Mouse (Mus musculus): ENCODE results near the gene Hs1bp3. TPM values are rescaled to one million over a fixed set of nuclear protein-coding genes. Genes with fewer than 3 reads are reported as not detected.

Gene Hs1bp3
- total RNA-seq, 2 experiments from 2014 or later: 11.0 to 16.9 TPM

DNA sequence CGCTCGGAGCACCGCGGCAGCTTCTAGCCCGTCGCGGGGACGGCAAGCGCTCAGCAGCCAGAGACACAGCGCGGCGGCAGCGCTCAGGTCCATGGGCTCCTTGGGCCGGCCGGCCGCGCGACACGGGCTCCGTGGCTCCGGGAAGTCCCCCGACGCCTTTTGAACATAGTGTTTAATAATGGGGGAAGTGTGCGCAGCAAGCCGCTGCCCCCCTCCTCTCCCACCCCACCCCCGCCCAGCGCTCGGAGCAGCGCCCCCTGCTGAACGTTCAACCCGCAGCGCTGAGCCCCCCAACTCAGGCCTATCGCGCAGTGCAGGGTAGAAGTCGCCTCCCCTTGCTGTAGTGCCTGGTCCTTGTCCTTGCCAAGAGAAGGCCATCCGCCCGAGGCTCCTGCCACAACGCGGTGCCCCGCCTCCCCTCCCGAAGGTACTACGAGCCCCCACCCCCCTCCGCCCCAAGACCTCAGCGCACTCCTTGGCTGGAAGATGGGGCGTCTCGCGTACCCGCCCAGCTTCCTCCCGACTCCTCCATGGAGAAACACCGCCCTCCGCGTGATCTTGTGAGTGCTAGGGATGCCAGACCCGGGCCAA is 11.3 kb upstream of the Hs1bp3 start, which contains the start of gene Gdf7:
Gdf7 (minus strand) TSS at position 114 of the 591 bp plus-strand sequence.
- no peak for DNase-seq

GRCm38 (mm10) chr12:8305258-8305657 is 8.0 kb upstream of the Hs1bp3 start:
- DNase-seq: no peak

DNA sequence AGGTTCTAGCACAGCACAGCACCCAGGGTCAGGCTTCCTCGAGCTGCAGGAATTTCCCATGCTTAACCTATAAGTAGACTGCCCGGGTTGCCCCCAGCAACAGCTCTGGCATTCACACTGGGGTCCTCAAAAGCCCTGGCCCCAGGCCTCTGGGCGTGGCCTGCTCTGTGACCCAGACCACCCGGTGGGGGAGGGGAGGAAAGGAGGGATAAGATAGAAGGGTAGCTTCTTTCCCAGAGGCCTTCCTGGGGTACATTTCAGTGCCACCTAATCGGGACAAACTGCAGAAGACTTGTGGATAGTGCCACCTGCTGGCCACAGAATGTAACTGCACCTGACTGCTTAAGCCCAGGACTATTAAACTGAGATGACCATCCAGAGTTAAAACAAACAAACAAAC is 6.8 kb upstream of the Hs1bp3 start:
- DNase-seq: peak; percentile 77

GRCm38 (mm10) chr12:8306910-8307309 is 6.3 kb upstream of the Hs1bp3 start:
- no peak for DNase-seq

GRCm38 (mm10) chr12:8310992-8311391 is 2.2 kb upstream of the Hs1bp3 start:
- no peak for DNase-seq

GRCm38 (mm10) chr12:8312266-8312665 is 966 bp upstream of the Hs1bp3 start:
- DNase-seq: no peak

- DNase-seq: no peak
Measured at GRCm38 (mm10) chr12:8313773-8314172, 541 bp downstream of the Hs1bp3 start.

GRCm38 (mm10) chr12:8316541-8316940 is 3.3 kb downstream of the Hs1bp3 start:
- no peak for DNase-seq

DNA sequence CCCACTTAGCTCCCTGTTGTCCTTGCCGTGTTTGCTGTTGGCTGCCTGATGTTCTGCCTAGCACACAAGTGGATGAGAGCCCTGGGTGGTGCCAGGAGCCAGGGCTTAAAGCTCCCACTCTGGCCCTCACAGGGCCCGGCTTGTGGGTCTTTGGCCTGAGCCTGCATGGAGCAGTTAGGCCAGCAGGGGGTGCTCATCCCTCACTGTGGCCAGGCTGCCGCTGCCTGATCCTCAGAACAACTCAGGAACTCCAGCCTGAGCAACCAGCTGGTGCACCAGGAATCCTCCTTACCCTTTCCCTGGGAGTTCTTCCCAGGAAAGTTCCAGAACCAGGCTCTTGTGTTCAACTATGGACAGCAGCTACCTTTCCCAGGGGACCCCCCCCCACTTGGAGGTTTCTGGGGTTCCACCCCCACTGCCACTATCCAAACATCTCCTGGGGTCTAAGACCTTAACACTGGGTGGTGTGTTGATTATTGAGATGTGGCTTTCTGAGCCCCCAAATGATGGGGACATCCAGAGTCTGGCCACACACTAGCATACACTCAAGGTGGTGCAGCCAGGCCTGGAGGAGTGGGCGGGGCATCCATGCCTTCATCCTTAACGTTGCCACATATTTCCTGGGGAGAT is 7.0 kb downstream of the Hs1bp3 start:
- peak; percentile 92 for DNase-seq

- peak; percentile 79 for DNase-seq
Measured at GRCm38 (mm10) chr12:8321506-8321905, 8.3 kb downstream of the Hs1bp3 start.

DNA sequence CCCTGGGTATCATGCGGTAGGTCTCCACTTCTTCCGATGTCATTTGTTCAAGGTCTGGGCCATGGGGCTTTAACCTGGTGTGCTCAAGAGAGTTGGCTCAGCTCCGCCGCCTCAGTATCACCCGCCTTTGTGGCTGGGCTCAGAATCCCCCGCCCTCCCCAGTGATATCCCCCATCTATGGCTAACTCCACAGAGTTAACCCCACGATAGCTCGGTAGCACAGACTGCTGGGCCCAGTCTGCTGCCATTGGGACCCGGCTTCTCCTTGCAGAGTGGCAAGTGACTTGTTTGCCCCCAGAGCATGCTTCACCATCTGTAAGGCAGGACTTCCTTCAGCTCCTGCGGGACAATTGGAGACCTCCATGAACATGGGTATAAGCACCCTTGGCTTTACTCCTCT is 10.9 kb downstream of the Hs1bp3 start:
- no peak for DNase-seq

GRCm38 (mm10) chr12:8325245-8325942 is 12.2 kb downstream of the Hs1bp3 start:
- DNase-seq: peak; percentile 37

GRCm38 (mm10) chr12:8325943-8326522 is 12.8 kb downstream of the Hs1bp3 start:
- peak; percentile 52 for DNase-seq

DNA sequence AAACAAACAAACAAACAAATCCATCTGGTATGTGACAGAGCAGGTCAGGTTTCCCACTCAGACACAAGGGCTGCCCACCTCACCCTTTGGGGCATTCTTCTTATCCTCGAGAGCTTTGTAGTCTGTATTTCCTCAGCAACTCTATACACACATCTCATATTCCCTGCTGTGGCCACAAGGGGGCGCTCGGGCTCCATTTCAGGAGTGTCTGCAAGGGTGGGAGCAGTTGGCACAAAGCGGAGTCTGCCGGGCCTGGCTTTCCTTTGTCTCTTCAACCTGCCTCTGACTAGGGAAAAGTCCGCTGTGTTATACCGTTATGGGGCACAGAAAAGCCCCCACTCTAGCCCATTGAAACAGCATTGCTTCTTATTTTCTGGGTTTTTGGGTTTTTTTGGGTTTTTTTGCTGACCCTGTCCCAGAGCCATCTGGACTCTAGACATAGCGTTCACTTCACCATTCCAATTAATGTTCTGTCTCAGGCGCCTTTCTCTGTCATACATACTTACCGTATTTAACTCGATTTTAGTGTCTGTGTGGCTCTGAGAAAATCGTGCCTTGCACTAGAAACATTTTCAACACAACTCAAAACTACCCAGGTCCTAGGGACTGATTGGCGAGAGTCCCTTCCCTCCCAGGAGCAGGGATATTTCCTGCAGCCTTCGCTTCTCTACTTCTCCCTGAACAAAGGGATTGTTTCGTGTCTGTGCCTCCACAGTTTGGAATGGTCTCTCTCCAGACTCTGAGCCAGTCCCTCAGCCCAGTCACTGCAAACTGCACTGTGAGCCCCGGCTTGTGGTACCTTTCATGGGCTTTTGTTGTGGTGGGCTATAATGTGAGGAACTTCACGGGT is 13.8 kb downstream of the Hs1bp3 start:
- peak; percentile 96 for DNase-seq

GRCm38 (mm10) chr12:8327675-8328053 is 14.4 kb downstream of the Hs1bp3 start:
- no peak for DNase-seq

GRCm38 (mm10) chr12:8329236-8329635 is 16.0 kb downstream of the Hs1bp3 start:
- peak; percentile 67 for DNase-seq

- DNase-seq: peak; percentile 55
Measured at GRCm38 (mm10) chr12:8331489-8332173, 18.4 kb downstream of the Hs1bp3 start.

DNA sequence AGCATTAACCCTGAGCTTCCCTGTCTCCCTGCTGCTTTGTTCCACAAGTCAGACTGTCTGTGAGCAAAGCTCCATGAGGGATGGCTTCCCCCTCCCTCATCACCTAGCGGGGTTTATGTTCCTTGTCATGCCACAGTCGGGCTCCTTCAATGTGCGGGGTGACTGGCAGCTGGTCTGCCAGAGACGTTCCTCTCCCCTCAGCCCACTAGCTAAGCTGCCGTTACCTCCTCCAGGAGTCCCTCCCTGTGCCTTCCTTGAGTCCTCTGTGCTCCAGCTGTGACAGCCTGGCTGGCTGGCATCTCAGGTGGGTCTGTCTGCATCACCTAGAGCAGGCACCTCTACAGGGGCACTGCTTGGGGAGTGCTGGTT is 18.9 kb downstream of the Hs1bp3 start:
- no peak for DNase-seq

- no peak for DNase-seq
Measured at GRCm38 (mm10) chr12:8333617-8334016, 20.4 kb downstream of the Hs1bp3 start.

- peak; percentile 77 for DNase-seq
Measured at GRCm38 (mm10) chr12:8334261-8334660, 21.0 kb downstream of the Hs1bp3 start.

- DNase-seq: no peak
Measured at GRCm38 (mm10) chr12:8335503-8335902, 22.3 kb downstream of the Hs1bp3 start.
